Mouse (Mus musculus): ENCODE measurements around the gene 4921536K21Rik. TPM values are rescaled to one million over a fixed set of nuclear protein-coding genes. Genes with fewer than 3 reads are reported as not detected.
A peak's percentile ranks its signal among the peaks of the same experiment; 100 is the strongest.

The 4921536K21Rik gene
- polyA plus RNA-seq, 1 experiment from 2014 or later = 0.79 TPM

- H3K4me2 ChIP-seq (ENCODE audit: low read depth, low read length) = peak within 1 kb of the TSS; percentile 92
- ATAC-seq (ENCODE audit: low read depth) = peak; percentile 97
- H3K27me3 ChIP-seq (ENCODE audit: control insufficient read depth, insufficient read depth, low read depth, low read length) = peaks cover 10% of the 10 kb centered on the region
- H3K27ac ChIP-seq (ENCODE audit: low read length) = no peak within 1 kb of the TSS
- H3K4me1 ChIP-seq (replicated peaks; ENCODE audit: control insufficient read depth, insufficient read depth, low read length) = 0 out of 2 replicates have a peak, but pooled peaks cover 4% of the 10 kb centered on the region
- peak within 1 kb of the TSS; percentile 63 for H3K9ac ChIP-seq (ENCODE audit: low read length)
- no peaks in the 10 kb centered on the region for H3K36me3 ChIP-seq (ENCODE audit: control insufficient read depth, insufficient read depth, low read length)
- 4% methylated on average over 56 of the region's 58 CpGs for WGBS
- H3K4me3 ChIP-seq (ENCODE audit: low read length) = peak within 1 kb of the TSS; percentile 55
- no peaks in the 10 kb centered on the region for H3K9me3 ChIP-seq (ENCODE audit: control insufficient read depth, low read length)
Observed at GRCm38 (mm10) chr11:3863454-3864112, 31.3 kb downstream of the 4921536K21Rik start, which contains the start of gene Osbp2. TSS of gene Osbp2 (minus strand) at chr11:3863903.

DNA sequence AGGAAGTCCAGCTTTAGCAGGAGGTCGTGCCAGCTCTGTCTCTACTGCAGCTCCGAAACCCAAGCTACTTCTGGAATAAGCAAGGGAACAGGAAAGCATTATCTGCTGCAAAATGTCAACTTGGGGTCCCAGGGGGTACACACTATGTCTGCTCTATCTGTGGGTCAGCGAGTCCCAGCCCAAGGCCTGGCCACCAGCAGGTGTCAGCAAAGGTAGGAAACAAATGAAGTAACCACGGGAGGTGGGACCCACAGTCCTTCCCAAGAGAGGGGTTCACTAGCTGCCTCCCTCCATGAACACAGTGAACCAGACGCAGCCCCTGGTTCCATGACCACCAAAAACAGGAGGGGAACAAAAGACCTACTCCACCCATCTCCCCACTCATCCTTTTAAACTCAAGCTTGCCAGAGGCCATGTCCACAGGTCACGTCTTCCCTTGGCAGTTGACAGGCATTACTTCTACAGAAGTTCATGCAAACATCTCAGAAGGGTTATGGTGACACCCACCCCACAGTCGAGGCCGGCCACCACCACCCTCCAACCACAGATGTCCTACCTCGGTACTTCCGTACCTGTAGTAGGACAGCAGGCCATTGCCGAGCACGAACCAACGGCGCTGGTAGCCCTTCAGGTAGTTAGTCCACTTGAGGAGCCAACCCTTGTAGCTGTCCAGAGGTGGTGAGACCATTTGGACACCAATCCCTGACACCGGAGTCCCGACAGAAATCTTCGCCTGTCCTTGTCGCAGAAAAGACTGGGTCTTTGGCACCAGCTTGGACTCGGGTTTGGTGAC, 32.0 kb downstream of the 4921536K21Rik start:
- peaks cover 10% of the 10 kb centered on the region for H3K27me3 ChIP-seq (ENCODE audit: control insufficient read depth, insufficient read depth, low read depth, low read length)
- no peak overlapping the region for H3K9ac ChIP-seq (ENCODE audit: low read length)

GRCm38 (mm10) chr11:3860361-3860760, 34.5 kb downstream of the 4921536K21Rik start:
- H3K4me2 ChIP-seq (ENCODE audit: low read depth, low read length) = no peak overlapping the region
- 0 out of 2 replicates have a peak, but pooled peaks cover 4% of the 10 kb centered on the region for H3K4me1 ChIP-seq (replicated peaks; ENCODE audit: control insufficient read depth, insufficient read depth, low read length)
- no peak overlapping the region for H3K9ac ChIP-seq (ENCODE audit: low read length)
- no peaks in the 10 kb centered on the region for H3K9me3 ChIP-seq (ENCODE audit: control insufficient read depth, low read length)
- H3K27me3 ChIP-seq (ENCODE audit: control insufficient read depth, insufficient read depth, low read depth, low read length) = peaks cover 9% of the 10 kb centered on the region
- H3K36me3 ChIP-seq (ENCODE audit: control insufficient read depth, insufficient read depth, low read length) = no peaks in the 10 kb centered on the region
- H3K4me3 ChIP-seq (ENCODE audit: low read length) = no peak overlapping the region
- no peak overlapping the region for H3K27ac ChIP-seq (ENCODE audit: low read length)
- 59% methylated on average over 4 of the region's 4 CpGs for WGBS
- no peak for ATAC-seq (ENCODE audit: low read depth)

More for the DNA sequence above, 32.0 kb downstream of the 4921536K21Rik start:
- WGBS = 61% methylated on average over 19 of the region's 19 CpGs
- Histone ChIP-seq H3K9me3 (ENCODE audit: control insufficient read depth, low read length) (no peaks in the 10 kb centered on the region), H3K27ac (ENCODE audit: low read length) (no peak overlapping the region), H3K4me2 (ENCODE audit: low read depth, low read length) (peak overlapping the region; percentile 92), H3K36me3 (ENCODE audit: control insufficient read depth, insufficient read depth, low read length) (no peaks in the 10 kb centered on the region), H3K4me1 (replicated peaks; ENCODE audit: control insufficient read depth, insufficient read depth, low read length) (0 out of 2 replicates have a peak, but pooled peaks cover 4% of the 10 kb centered on the region), H3K4me3 (ENCODE audit: low read length) (peak overlapping the region; percentile 55)
- no peak; the same call in 1 of the 2 replicates for ATAC-seq (ENCODE audit: low read depth)

GRCm38 (mm10) chr11:3859778-3860177, 35.1 kb downstream of the 4921536K21Rik start:
- no peak overlapping the region for H3K4me2 ChIP-seq (ENCODE audit: low read depth, low read length)
- H3K36me3 ChIP-seq (ENCODE audit: control insufficient read depth, insufficient read depth, low read length) = no peaks in the 10 kb centered on the region
- ATAC-seq (ENCODE audit: low read depth) = no peak
- WGBS = 89% methylated on average over 4 of the region's 4 CpGs
- H3K4me3 ChIP-seq (ENCODE audit: low read length) = no peak overlapping the region
- no peak overlapping the region for H3K27ac ChIP-seq (ENCODE audit: low read length)
- 0 out of 2 replicates have a peak, but pooled peaks cover 4% of the 10 kb centered on the region for H3K4me1 ChIP-seq (replicated peaks; ENCODE audit: control insufficient read depth, insufficient read depth, low read length)
- H3K9me3 ChIP-seq (ENCODE audit: control insufficient read depth, low read length) = no peaks in the 10 kb centered on the region
- peaks cover 7% of the 10 kb centered on the region for H3K27me3 ChIP-seq (ENCODE audit: control insufficient read depth, insufficient read depth, low read depth, low read length)
- H3K9ac ChIP-seq (ENCODE audit: low read length) = no peak overlapping the region

GRCm38 (mm10) chr11:3857902-3858301, 37.0 kb downstream of the 4921536K21Rik start:
- no peak for ATAC-seq (ENCODE audit: low read depth)
- no peaks in the 10 kb centered on the region for H3K4me1 ChIP-seq (replicated peaks; ENCODE audit: control insufficient read depth, insufficient read depth, low read length)

GRCm38 (mm10) chr11:3855846-3856245, 39.1 kb downstream of the 4921536K21Rik start:
- no peaks in the 10 kb centered on the region for H3K4me1 ChIP-seq (replicated peaks; ENCODE audit: control insufficient read depth, insufficient read depth, low read length)
- ATAC-seq (ENCODE audit: low read depth) = no peak
- 82% methylated on average over 5 of the region's 5 CpGs for WGBS
- H3K4me3 ChIP-seq (ENCODE audit: low read length) = no peak overlapping the region
- no peaks in the 10 kb centered on the region for H3K9me3 ChIP-seq (ENCODE audit: control insufficient read depth, low read length)
- no peaks in the 10 kb centered on the region for H3K36me3 ChIP-seq (ENCODE audit: control insufficient read depth, insufficient read depth, low read length)
- no peak overlapping the region for H3K4me2 ChIP-seq (ENCODE audit: low read depth, low read length)
- no peak overlapping the region for H3K9ac ChIP-seq (ENCODE audit: low read length)
- no peak overlapping the region for H3K27ac ChIP-seq (ENCODE audit: low read length)
- no peaks in the 10 kb centered on the region for H3K27me3 ChIP-seq (ENCODE audit: control insufficient read depth, insufficient read depth, low read depth, low read length)

More at GRCm38 (mm10) chr11:3857902-3858301, 37.0 kb downstream of the 4921536K21Rik start:
- Histone ChIP-seq H3K27me3 (ENCODE audit: control insufficient read depth, insufficient read depth, low read depth, low read length) (peaks cover 4% of the 10 kb centered on the region), H3K4me3 (ENCODE audit: low read length) (no peak overlapping the region), H3K9me3 (ENCODE audit: control insufficient read depth, low read length) (no peaks in the 10 kb centered on the region), H3K4me2 (ENCODE audit: low read depth, low read length) (no peak overlapping the region), H3K36me3 (ENCODE audit: control insufficient read depth, insufficient read depth, low read length) (no peaks in the 10 kb centered on the region), H3K9ac (ENCODE audit: low read length) (no peak overlapping the region), H3K27ac (ENCODE audit: low read length) (no peak overlapping the region)
- WGBS = 74% methylated on average over 5 of the region's 5 CpGs

DNA sequence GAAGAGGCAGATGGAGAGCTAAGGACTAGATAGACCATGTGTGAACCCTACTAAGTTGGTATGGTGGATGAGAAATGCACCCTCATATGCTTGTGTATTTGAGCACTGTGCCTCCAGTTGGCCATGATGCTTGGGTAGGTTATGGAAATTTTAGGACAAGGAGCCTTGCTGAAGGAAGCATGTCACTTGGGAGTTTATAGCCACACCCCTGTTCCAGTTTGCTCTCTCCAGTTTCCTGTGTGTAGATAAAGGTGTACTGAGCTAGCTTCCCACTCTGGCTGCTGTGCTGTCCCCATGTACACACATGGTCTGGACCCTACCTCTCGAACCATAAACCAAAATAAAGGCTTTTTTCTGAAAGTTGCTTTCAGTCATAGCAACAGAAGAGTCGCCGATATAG, 40.7 kb downstream of the 4921536K21Rik start:
- no peak for ATAC-seq (ENCODE audit: low read depth)
- no peaks in the 10 kb centered on the region for H3K27me3 ChIP-seq (ENCODE audit: control insufficient read depth, insufficient read depth, low read depth, low read length)
- no peak overlapping the region for H3K4me3 ChIP-seq (ENCODE audit: low read length)
- H3K4me1 ChIP-seq (replicated peaks; ENCODE audit: control insufficient read depth, insufficient read depth, low read length) = no peaks in the 10 kb centered on the region
- H3K9ac ChIP-seq (ENCODE audit: low read length) = no peak overlapping the region
- no peaks in the 10 kb centered on the region for H3K9me3 ChIP-seq (ENCODE audit: control insufficient read depth, low read length)
- no peak overlapping the region for H3K4me2 ChIP-seq (ENCODE audit: low read depth, low read length)
- WGBS = 85% methylated on average over 3 of the region's 3 CpGs
- no peak overlapping the region for H3K27ac ChIP-seq (ENCODE audit: low read length)
- no peaks in the 10 kb centered on the region for H3K36me3 ChIP-seq (ENCODE audit: control insufficient read depth, insufficient read depth, low read length)

DNA sequence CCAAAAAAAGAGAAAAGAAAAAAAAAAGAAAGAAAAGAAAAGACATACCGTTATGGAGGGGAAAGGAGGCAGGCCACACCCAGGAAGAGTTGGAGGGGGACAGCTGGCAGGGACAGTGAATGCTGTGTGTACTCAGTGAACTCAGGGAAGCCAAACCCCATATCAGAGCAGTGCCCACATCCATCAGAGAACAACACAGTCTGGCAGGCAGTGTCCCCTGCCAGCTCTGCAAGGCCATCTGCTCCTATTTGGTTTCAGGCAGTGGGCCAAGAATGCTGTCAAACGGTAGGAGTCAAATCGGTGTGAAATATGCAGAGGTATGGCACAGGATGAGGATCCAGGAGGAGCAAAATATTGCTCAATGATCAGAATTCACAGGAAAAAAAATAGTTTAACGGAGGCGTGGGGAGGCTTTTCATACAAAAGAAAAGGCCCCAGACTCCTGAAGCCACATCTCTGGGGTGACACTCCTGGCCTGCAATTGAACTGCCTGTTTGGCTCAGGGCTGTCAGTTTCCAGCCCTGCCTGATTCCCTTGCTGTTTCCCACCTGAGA, 41.3 kb downstream of the 4921536K21Rik start:
- H3K27ac ChIP-seq (ENCODE audit: low read length) = no peak overlapping the region
- no peak overlapping the region for H3K4me3 ChIP-seq (ENCODE audit: low read length)
- H3K4me2 ChIP-seq (ENCODE audit: low read depth, low read length) = no peak overlapping the region
- no peak overlapping the region for H3K9ac ChIP-seq (ENCODE audit: low read length)
- 56% methylated on average over 5 of the region's 5 CpGs for WGBS
- H3K27me3 ChIP-seq (ENCODE audit: control insufficient read depth, insufficient read depth, low read depth, low read length) = no peaks in the 10 kb centered on the region
- H3K36me3 ChIP-seq (ENCODE audit: control insufficient read depth, insufficient read depth, low read length) = no peaks in the 10 kb centered on the region
- H3K4me1 ChIP-seq (replicated peaks; ENCODE audit: control insufficient read depth, insufficient read depth, low read length) = no peaks in the 10 kb centered on the region
- H3K9me3 ChIP-seq (ENCODE audit: control insufficient read depth, low read length) = no peaks in the 10 kb centered on the region
- no peak for ATAC-seq (ENCODE audit: low read depth)

- Histone ChIP-seq H3K4me2 (ENCODE audit: low read depth, low read length) (no peak overlapping the region), H3K27ac (ENCODE audit: low read length) (no peak overlapping the region), H3K4me3 (ENCODE audit: low read length) (no peak overlapping the region), H3K9ac (ENCODE audit: low read length) (no peak overlapping the region), H3K36me3 (ENCODE audit: control insufficient read depth, insufficient read depth, low read length) (no peaks in the 10 kb centered on the region), H3K27me3 (ENCODE audit: control insufficient read depth, insufficient read depth, low read depth, low read length) (no peaks in the 10 kb centered on the region), H3K4me1 (replicated peaks; ENCODE audit: control insufficient read depth, insufficient read depth, low read length) (no peaks in the 10 kb centered on the region), H3K9me3 (ENCODE audit: control insufficient read depth, low read length) (no peaks in the 10 kb centered on the region)
- no peak for ATAC-seq (ENCODE audit: low read depth)
- WGBS = 88% methylated on average over 10 of the region's 10 CpGs
Observed at GRCm38 (mm10) chr11:3853031-3853430, 41.9 kb downstream of the 4921536K21Rik start.
